Mouse (Mus musculus): ENCODE measurements around the gene Dgke. TPM values are rescaled to one million over a fixed set of nuclear protein-coding genes. Genes with fewer than 3 reads are reported as not detected.

The Dgke gene
- 14.3 TPM for total RNA-seq (2023)

DNA sequence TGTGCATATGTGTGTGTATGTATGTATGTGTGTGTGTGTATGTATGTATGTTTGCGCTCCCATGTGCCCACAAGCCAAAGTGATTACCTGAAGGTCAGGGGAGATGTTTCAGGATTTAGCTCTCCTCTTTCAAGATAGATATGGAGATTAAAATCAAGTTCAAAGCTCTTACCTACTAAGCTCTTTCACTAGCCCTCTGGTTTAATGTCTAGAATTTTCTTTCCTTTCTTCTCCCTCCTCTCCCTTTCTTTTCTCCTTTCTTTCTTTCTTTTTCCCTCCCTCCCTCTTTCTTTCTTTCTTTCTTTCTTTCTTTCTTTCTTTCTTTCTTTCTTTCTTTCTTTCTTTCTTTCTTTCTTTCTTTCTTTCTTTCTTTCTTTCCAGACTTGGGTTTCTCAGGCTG, at the start of gene Dgke:
Gene Dgke, minus strand, starts transcription at position 101 of the 400 bp plus-strand sequence.

DNA sequence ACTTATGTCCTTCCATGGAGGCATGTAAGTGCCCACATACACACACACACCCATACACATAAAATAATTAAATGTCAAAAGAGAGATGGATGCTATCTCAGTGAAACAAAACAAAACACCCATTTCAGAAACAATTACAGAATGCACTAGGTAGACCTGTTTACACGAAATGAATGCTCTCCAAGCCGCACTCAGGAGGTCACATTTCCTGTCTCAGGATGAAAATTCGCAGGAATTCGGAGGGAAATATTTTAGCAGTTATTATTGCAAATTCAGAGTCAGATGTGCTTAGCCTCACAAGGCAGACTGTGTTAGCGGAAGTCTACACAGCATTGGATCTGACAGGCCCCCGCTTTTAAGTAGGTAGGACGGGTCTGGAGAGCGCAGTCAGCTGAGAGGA, 6.9 kb upstream of the Dgke start, which contains the start of gene Gm525:
Gene Gm525, plus strand, starts transcription at position 301 of the 400 bp plus-strand sequence.

DNA sequence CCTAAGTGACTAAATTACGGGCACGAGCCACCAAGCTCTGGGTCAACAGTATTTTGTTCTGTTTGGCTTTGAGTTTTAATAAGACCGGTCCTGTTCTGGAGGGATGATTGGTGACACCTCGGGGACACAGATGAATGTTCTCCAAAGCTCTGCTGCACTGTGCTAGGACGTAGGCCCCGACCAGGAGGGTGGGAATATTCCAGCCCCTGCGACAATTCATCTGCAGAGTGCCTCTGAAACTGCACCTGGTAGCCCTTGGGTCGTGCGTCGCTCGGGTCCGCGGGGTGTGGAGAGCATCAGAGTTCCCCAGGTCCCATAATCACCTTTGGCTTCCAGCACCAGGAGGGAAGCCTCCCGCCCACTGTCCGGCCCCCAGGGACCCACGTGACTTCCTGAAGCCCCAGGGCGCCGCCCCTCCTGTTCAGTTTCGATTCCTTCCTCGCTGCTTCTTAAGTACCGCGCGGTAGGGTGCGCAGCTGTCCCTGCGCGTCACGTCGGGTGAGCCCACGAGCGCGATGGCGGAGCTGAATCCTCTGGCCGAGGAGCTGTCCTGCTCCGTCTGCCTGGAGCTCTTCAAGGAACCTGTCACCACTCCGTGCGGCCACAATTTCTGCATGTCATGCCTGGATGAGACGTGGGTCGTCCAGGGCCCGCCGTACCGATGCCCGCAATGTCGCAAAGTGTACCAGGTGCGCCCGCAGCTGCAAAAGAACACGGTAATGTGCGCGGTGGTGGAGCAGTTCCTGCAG, 67.5 kb downstream of the Dgke start, which contains the start of gene Trim25:
Gene Trim25, plus strand, starts transcription at position 403 of the 749 bp plus-strand sequence.

Other genes with a start within 250 kb of the Dgke start
- 4.0 TPM for gene Akap1, start 202.3 kb downstream of the Dgke start, total RNA-seq (2023)
- gene Scpep1, start 111.4 kb downstream of the Dgke start, total RNA-seq (2023) = 11.6 TPM
- gene Elobl, start 99.9 kb downstream of the Dgke start, total RNA-seq (2023) = not detected
- 18.8 TPM for gene Coil, start 96.6 kb downstream of the Dgke start, total RNA-seq (2023)
- 70.0 TPM for gene Trim25, start 67.5 kb downstream of the Dgke start, total RNA-seq (2023)
- gene Gm525, start 7.0 kb upstream of the Dgke start, total RNA-seq (2023) = not detected
- gene Nog, start 235.5 kb upstream of the Dgke start, total RNA-seq (2023) = not detected